Mouse (Mus musculus): ENCODE data around the gene Lef1. TPM values are rescaled to one million over a fixed set of nuclear protein-coding genes. Genes with fewer than 3 reads are reported as not detected.

Gene Lef1
- total RNA-seq, 2 experiments from 2014 or later = 0.66 to 1.5 TPM

GRCm38 (mm10) chr3:131138797-131139196, 28.5 kb downstream of the Lef1 start:
- no peak for ATAC-seq (ENCODE audit: poor library complexity, severe bottlenecking)

GRCm38 (mm10) chr3:131139345-131140090, 29.2 kb downstream of the Lef1 start:
- 0 out of 2 replicates have a peak, but pooled peaks have one; percentile 21 for ATAC-seq (ENCODE audit: poor library complexity, severe bottlenecking)

- no peak for ATAC-seq (ENCODE audit: poor library complexity, severe bottlenecking)
These were observed 29.8 kb downstream of the Lef1 start for GRCm38 (mm10) chr3:131140091-131140462.

GRCm38 (mm10) chr3:131141546-131141945, 31.3 kb downstream of the Lef1 start:
- ATAC-seq (ENCODE audit: poor library complexity, severe bottlenecking) = no peak

- ATAC-seq (ENCODE audit: poor library complexity, severe bottlenecking) = no peak
These were observed 34.0 kb downstream of the Lef1 start for GRCm38 (mm10) chr3:131144250-131144649.

- ATAC-seq (ENCODE audit: poor library complexity, severe bottlenecking) = no peak
These were observed 42.6 kb downstream of the Lef1 start for GRCm38 (mm10) chr3:131152921-131153320.

- no peak for ATAC-seq (ENCODE audit: poor library complexity, severe bottlenecking)
These were observed 43.6 kb downstream of the Lef1 start for GRCm38 (mm10) chr3:131153896-131154295.

- ATAC-seq (ENCODE audit: poor library complexity, severe bottlenecking) = no peak
These were observed 44.3 kb downstream of the Lef1 start for GRCm38 (mm10) chr3:131154576-131154975.

GRCm38 (mm10) chr3:131155066-131155465, 44.8 kb downstream of the Lef1 start:
- ATAC-seq (ENCODE audit: poor library complexity, severe bottlenecking) = no peak

GRCm38 (mm10) chr3:131155657-131156056, 45.4 kb downstream of the Lef1 start:
- ATAC-seq (ENCODE audit: poor library complexity, severe bottlenecking) = no peak

- peak; percentile 20; the same call in 1 of the 2 replicates for ATAC-seq (ENCODE audit: poor library complexity, severe bottlenecking)
These were observed 46.1 kb downstream of the Lef1 start for GRCm38 (mm10) chr3:131156377-131156776.

- ATAC-seq (ENCODE audit: poor library complexity, severe bottlenecking) = peak; percentile 68
These were observed 47.2 kb downstream of the Lef1 start for GRCm38 (mm10) chr3:131157471-131157870.

GRCm38 (mm10) chr3:131159204-131159760, 49.0 kb downstream of the Lef1 start:
- ATAC-seq (ENCODE audit: poor library complexity, severe bottlenecking) = no peak

GRCm38 (mm10) chr3:131159881-131160615, 49.8 kb downstream of the Lef1 start:
- no peak for ATAC-seq (ENCODE audit: poor library complexity, severe bottlenecking)

- no peak for ATAC-seq (ENCODE audit: poor library complexity, severe bottlenecking)
These were observed 50.6 kb downstream of the Lef1 start for GRCm38 (mm10) chr3:131160921-131161320.

- ATAC-seq (ENCODE audit: poor library complexity, severe bottlenecking) = no peak
These were observed 57.5 kb downstream of the Lef1 start for GRCm38 (mm10) chr3:131167731-131168130.

- ATAC-seq (ENCODE audit: poor library complexity, severe bottlenecking) = no peak
These were observed 58.9 kb downstream of the Lef1 start for GRCm38 (mm10) chr3:131169161-131169560.

GRCm38 (mm10) chr3:131170099-131170643, 59.9 kb downstream of the Lef1 start:
- ATAC-seq (ENCODE audit: poor library complexity, severe bottlenecking) = no peak

GRCm38 (mm10) chr3:131171292-131171960, 61.2 kb downstream of the Lef1 start:
- ATAC-seq (ENCODE audit: poor library complexity, severe bottlenecking) = no peak

- no peak for ATAC-seq (ENCODE audit: poor library complexity, severe bottlenecking)
These were observed 62.0 kb downstream of the Lef1 start for GRCm38 (mm10) chr3:131172293-131172692.

GRCm38 (mm10) chr3:131181006-131181405, 70.7 kb downstream of the Lef1 start:
- no peak for ATAC-seq (ENCODE audit: poor library complexity, severe bottlenecking)

Data from megakaryocyte, adult 5-6 weeks (primary cell).